ENCODE assay signal across 9 mouse cellular contexts in the genomic region with DNA sequence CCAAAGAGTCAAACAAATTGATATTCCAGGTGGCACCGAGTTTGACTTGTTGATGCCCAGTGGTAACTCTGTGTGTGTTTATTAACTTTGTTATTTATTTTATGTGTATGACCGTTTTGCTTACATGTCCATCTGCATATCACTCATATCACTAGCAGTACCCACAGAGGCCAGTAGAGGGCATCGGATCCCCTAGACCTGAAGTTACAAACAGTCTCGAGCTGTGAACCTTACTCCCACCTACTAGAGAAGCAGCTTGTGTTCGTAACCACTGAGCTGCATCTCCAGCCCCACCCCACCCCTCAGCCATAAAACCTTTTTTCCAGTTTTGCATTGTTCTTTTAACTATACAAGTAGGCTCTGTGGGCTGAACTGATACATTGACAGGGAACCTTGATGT.
DNase-seq lines count a peak whose midpoint lies in the region; ATAC-seq and TF ChIP-seq lines count a peak whose summit lies in the region.
"Had no signal": no experiment of that assay in that cellular context is flagged by ENCODE, and none has a peak within 500 bp of the region (broad histone marks: within the 10 kb centered on the region; RNA-seq: fewer than 3 reads in every experiment).

No protein-coding gene starts in this region.

- no peak for TF ChIP-seq POLR2A in testis, adult 2 months (IDR thresholded peaks at IDR 0.05; ENCODE audit: control insufficient read depth, low read depth, low read length)

- no peaks in the 10 kb centered on the region for H3K4me1 ChIP-seq in heart, postnatal 0 days (ENCODE audit: control insufficient read depth, insufficient read depth)
- no peaks in the 10 kb centered on the region for H3K4me1 ChIP-seq in testis, adult 2 months (ENCODE audit: control insufficient read depth, insufficient read depth, low read length)
- H3K4me1 ChIP-seq in embryonic facial prominence, embryonic 10.5 days = no peaks in the 10 kb centered on the region

- no peak for ATAC-seq in heart, postnatal 0 days (ENCODE audit: insufficient read depth, low read depth)

- no peak for TF ChIP-seq EP300 in heart, postnatal 0 days (IDR thresholded peaks at IDR 0.05; ENCODE audit: low read depth)

- TF ChIP-seq CTCF in heart, postnatal 0 days (IDR thresholded peaks at IDR 0.05; ENCODE audit: low read depth) = peak; percentile 34
- TF ChIP-seq CTCF in testis, adult 2 months (IDR thresholded peaks at IDR 0.05; ENCODE audit: control insufficient read depth, insufficient read depth, insufficient replicate concordance, low read depth, low read length) = peak; percentile 46; the same call in 1 of the 2 replicates

- DNase-seq in heart, postnatal 0 days (ENCODE audit: low spot score) = no peak
- no peak for DNase-seq in heart, postnatal 4 days
- no peak for DNase-seq in testis, postnatal 14 days (ENCODE audit: low spot score)
- DNase-seq in embryonic facial prominence, embryonic 10.5 days (ENCODE audit: low spot score) = peak; percentile 33
- peak; percentile 11 to 37 for DNase-seq in thymus, postnatal 36 days
- no peak for DNase-seq in ovary, adult 18-20 months (ENCODE audit: low spot score)
- DNase-seq in adrenal gland, postnatal 25 days = no peak

- no peak overlapping the region for H3K9ac ChIP-seq in heart, postnatal 0 days (replicated peaks; ENCODE audit: low read depth, low read length)

- 60% methylated on average over 5 of the region's 5 CpGs for WGBS in heart, postnatal 0 days
- 55% methylated on average over 5 of the region's 5 CpGs for WGBS in embryonic facial prominence, embryonic 10.5 days

- H3K36me3 ChIP-seq in heart, postnatal 0 days (replicated peaks; ENCODE audit: control insufficient read depth, insufficient read depth, low read length) = no peaks in the 10 kb centered on the region
- H3K36me3 ChIP-seq in testis, adult 2 months (ENCODE audit: control insufficient read depth, insufficient read depth, low read length) = no peaks in the 10 kb centered on the region
- peaks cover 4% of the 10 kb centered on the region for H3K36me3 ChIP-seq in embryonic facial prominence, embryonic 10.5 days (replicated peaks)

- H3K9me3 ChIP-seq in heart, postnatal 0 days (replicated peaks; ENCODE audit: control insufficient read depth, low read length) = peaks cover 5% of the 10 kb centered on the region
- peaks cover 12% of the 10 kb centered on the region; the same call in 1 of the 2 replicates for H3K9me3 ChIP-seq in embryonic facial prominence, embryonic 10.5 days

- H3K27me3 ChIP-seq in heart, postnatal 0 days (ENCODE audit: control insufficient read depth, insufficient read depth, low read length) = no peaks in the 10 kb centered on the region
- H3K27me3 ChIP-seq in testis, adult 2 months (ENCODE audit: control insufficient read depth, insufficient read depth, low read length) = no peaks in the 10 kb centered on the region
- H3K27me3 ChIP-seq in embryonic facial prominence, embryonic 10.5 days (replicated peaks; ENCODE audit: low read depth, poor library complexity, severe bottlenecking) = no peaks in the 10 kb centered on the region

- no peak overlapping the region for H3K27ac ChIP-seq in heart, postnatal 0 days (ENCODE audit: low read depth)
- no peak overlapping the region for H3K27ac ChIP-seq in testis, adult 2 months (ENCODE audit: control insufficient read depth, insufficient read depth, low read depth, low read length)
- H3K27ac ChIP-seq in embryonic facial prominence, embryonic 10.5 days (replicated peaks) = no peak overlapping the region

- no peak overlapping the region for H3K4me3 ChIP-seq in heart, postnatal 0 days (ENCODE audit: low read depth, low read length)
- no peak overlapping the region for H3K4me3 ChIP-seq in testis, adult 2 months (ENCODE audit: control insufficient read depth, low read depth, low read length)
- no peak overlapping the region for H3K4me3 ChIP-seq in embryonic facial prominence, embryonic 10.5 days
- H3K4me3 ChIP-seq: megakaryocyte, embryonic 14.5 days had no signal

- H3K4me2 ChIP-seq in heart, postnatal 0 days (ENCODE audit: low read depth, low read length) = no peak overlapping the region

Comparison
In these comparisons a context has a peak if more than half of its experiments do, and no peak if none do; other contexts are left out.
1. DNase-seq: peak in embryonic facial prominence, embryonic 10.5 days (single experiment) and thymus, postnatal 36 days (2 of 2); none in heart, postnatal 0 days (single experiment), heart, postnatal 4 days (single experiment), testis, postnatal 14 days (single experiment), ovary, adult 18-20 months (single experiment) and adrenal gland, postnatal 25 days (single experiment).